Mouse (Mus musculus) megakaryocyte, embryonic 14.5 days (primary cell): ENCODE results near the gene Zfp672. TPM values are rescaled to one million over a fixed set of nuclear protein-coding genes. Genes with fewer than 3 reads are reported as not detected.
A peak's percentile ranks its signal among the peaks of the same experiment; 100 is the strongest.

Experiments
- H3K27me3 ChIP-seq: replicated peaks from 2 replicates; pipeline ENCODE3; 2012; ENCODE audit warnings: inconsistent platforms
- H3K36me3 ChIP-seq: replicated peaks from 2 replicates; pipeline ENCODE3; 2012; ENCODE audit warnings: low read length, inconsistent platforms, mixed read lengths
- H3K4me1 ChIP-seq: 2 replicates; pipeline ENCODE4 v1.6.1; 2012; ENCODE audit warnings: inconsistent platforms
- H3K4me3 ChIP-seq: replicated peaks from 2 replicates; pipeline ENCODE3; 2012; ENCODE audit warnings: moderate library complexity, mild to moderate bottlenecking, inconsistent platforms
- H3K9me3 ChIP-seq: 2 replicates; pipeline ENCODE4 v1.6.1; 2012; ENCODE audit warnings: inconsistent platforms
- FLI1 ChIP-seq: IDR thresholded peaks from 2 replicates; pipeline ENCODE4 v1.6.1; 2012; ENCODE audit warnings: low read length, inconsistent platforms, mixed read lengths
- GATA1 ChIP-seq: IDR thresholded peaks from 3 replicates; pipeline ENCODE4 v1.6.1; 2012; ENCODE audit warnings: mixed read lengths, low read length, inconsistent platforms, borderline replicate concordance
- polyA plus RNA-seq: library from polyadenylated mRNA; stranded (reverse); fragments of >175 nt; gene quantifications from 2 replicates; pipeline ENCODE4 v1.2.3, GENCODE M21; 2012; ENCODE audit warnings: low replicate concordance; ENCODE audit not compliant: insufficient read depth

Zfp672 gene
- polyA plus RNA-seq, 1 experiment = 11.6 TPM

GRCm38 (mm10) chr11:58354927-58355326, 24.8 kb upstream of the Zfp672 start:
- Histone ChIP-seq H3K4me3 (no peak overlapping the region), H3K36me3 (peaks cover 3% of the 10 kb centered on the region), H3K27me3 (peaks cover 2% of the 10 kb centered on the region), H3K4me1 (no peaks in the 10 kb centered on the region), H3K9me3 (peaks cover 14% of the 10 kb centered on the region)
- TF ChIP-seq FLI1 = no peak
- TF ChIP-seq GATA1 = no peak

- peaks cover 14% of the 10 kb centered on the region for H3K9me3 ChIP-seq
Observed at GRCm38 (mm10) chr11:58354476-58354875, 24.3 kb upstream of the Zfp672 start.

GRCm38 (mm10) chr11:58353709-58354108, 23.6 kb upstream of the Zfp672 start:
- Histone ChIP-seq H3K9me3 (peaks cover 14% of the 10 kb centered on the region), H3K4me3 (no peak overlapping the region), H3K36me3 (peaks cover 13% of the 10 kb centered on the region), H3K4me1 (no peaks in the 10 kb centered on the region), H3K27me3 (peaks cover 2% of the 10 kb centered on the region)
- TF ChIP-seq GATA1 = no peak
- TF ChIP-seq FLI1 = no peak

More at GRCm38 (mm10) chr11:58354476-58354875, 24.3 kb upstream of the Zfp672 start:
- Histone ChIP-seq H3K4me1 (no peaks in the 10 kb centered on the region), H3K27me3 (peaks cover 2% of the 10 kb centered on the region), H3K36me3 (peaks cover 6% of the 10 kb centered on the region), H3K4me3 (no peak overlapping the region)
- no peak for TF ChIP-seq FLI1

- Histone ChIP-seq H3K4me1 (no peaks in the 10 kb centered on the region), H3K36me3 (peaks cover 18% of the 10 kb centered on the region), H3K4me3 (no peak overlapping the region), H3K27me3 (peaks cover 2% of the 10 kb centered on the region), H3K9me3 (peaks cover 14% of the 10 kb centered on the region)
- TF ChIP-seq FLI1 (no peak), GATA1 (no peak)
Observed at GRCm38 (mm10) chr11:58352681-58353548, 22.8 kb upstream of the Zfp672 start.

- Histone ChIP-seq H3K9me3 (peaks cover 14% of the 10 kb centered on the region), H3K36me3 (peaks cover 35% of the 10 kb centered on the region), H3K4me3 (no peak overlapping the region), H3K4me1 (no peaks in the 10 kb centered on the region), H3K27me3 (no peaks in the 10 kb centered on the region)
- TF ChIP-seq GATA1 (no peak), FLI1 (no peak)
Observed at GRCm38 (mm10) chr11:58351179-58351578, 21.0 kb upstream of the Zfp672 start.

- Histone ChIP-seq H3K9me3 (peaks cover 14% of the 10 kb centered on the region), H3K27me3 (no peaks in the 10 kb centered on the region), H3K4me1 (no peaks in the 10 kb centered on the region), H3K36me3 (peaks cover 41% of the 10 kb centered on the region), H3K4me3 (no peak overlapping the region)
- no peak for TF ChIP-seq FLI1
- no peak for TF ChIP-seq GATA1
Observed at GRCm38 (mm10) chr11:58350628-58351027, 20.5 kb upstream of the Zfp672 start.

- H3K4me1 ChIP-seq = no peaks in the 10 kb centered on the region
- TF ChIP-seq FLI1 (no peak), GATA1 (no peak)
- H3K4me3 ChIP-seq = no peak overlapping the region
- H3K9me3 ChIP-seq = peaks cover 4% of the 10 kb centered on the region
- H3K36me3 ChIP-seq = peaks cover 60% of the 10 kb centered on the region
- H3K27me3 ChIP-seq = no peaks in the 10 kb centered on the region
Observed at GRCm38 (mm10) chr11:58346745-58347144, 16.6 kb upstream of the Zfp672 start.

- H3K4me1 ChIP-seq = peaks cover 36% of the 10 kb centered on the region
- H3K36me3 ChIP-seq = peaks cover 74% of the 10 kb centered on the region
- no peak overlapping the region for H3K4me3 ChIP-seq
- H3K27me3 ChIP-seq = no peaks in the 10 kb centered on the region
- H3K9me3 ChIP-seq = no peaks in the 10 kb centered on the region
- TF ChIP-seq GATA1 = no peak
- no peak for TF ChIP-seq FLI1
Observed at GRCm38 (mm10) chr11:58334746-58335145, 4.6 kb upstream of the Zfp672 start.

- Histone ChIP-seq H3K36me3 (peaks cover 64% of the 10 kb centered on the region), H3K4me1 (peaks cover 58% of the 10 kb centered on the region), H3K9me3 (no peaks in the 10 kb centered on the region), H3K4me3 (peak overlapping the region; percentile 99), H3K27me3 (no peaks in the 10 kb centered on the region)
- TF ChIP-seq GATA1 (no peak), FLI1 (no peak)
Observed at GRCm38 (mm10) chr11:58331546-58331945, 1.4 kb upstream of the Zfp672 start.

- Histone ChIP-seq H3K36me3 (peaks cover 63% of the 10 kb centered on the region), H3K4me1 (peaks cover 58% of the 10 kb centered on the region), H3K9me3 (no peaks in the 10 kb centered on the region), H3K4me3 (peak overlapping the region; percentile 99), H3K27me3 (no peaks in the 10 kb centered on the region)
- no peak for TF ChIP-seq GATA1
Observed at GRCm38 (mm10) chr11:58331149-58331495, 983 bp upstream of the Zfp672 start.

GRCm38 (mm10) chr11:58329906-58330275, 248 bp downstream of the Zfp672 start:
- H3K4me1 ChIP-seq = peaks cover 58% of the 10 kb centered on the region
- H3K27me3 ChIP-seq = no peaks in the 10 kb centered on the region
- no peak for TF ChIP-seq FLI1
- H3K36me3 ChIP-seq = peaks cover 59% of the 10 kb centered on the region
- no peaks in the 10 kb centered on the region for H3K9me3 ChIP-seq
- peak overlapping the region; percentile 99 for H3K4me3 ChIP-seq
